Mouse (Mus musculus): Measurements from ENCODE around the gene Arl8b.
A peak's percentile ranks its signal among the peaks of the same experiment; 100 is the strongest.

GRCm38 (mm10) chr6:108735910-108736750 lies 46.8 kb upstream of the Arl8b start:
- TF ChIP-seq POLR2A (IDR thresholded peaks at IDR 0.05; ENCODE audit: control insufficient read depth in 1 of 2, insufficient read depth in 1 of 2, low read depth in 1 of 2, low read length in 2 of 2, poor library complexity in 1 of 2) (no peak), TCF12 (IDR thresholded peaks at IDR 0.05; ENCODE audit: low read depth, low read length) (no peak), MEF2A (IDR thresholded peaks at IDR 0.05; ENCODE audit: extremely low read depth, insufficient replicate concordance, low read depth, low read length, poor library complexity, severe bottlenecking) (no peak), MYC (IDR thresholded peaks at IDR 0.05; ENCODE audit: low read depth, low read length) (peak; percentile 40; the same call in 1 of the 2 replicates), EP300 (IDR thresholded peaks at IDR 0.05; ENCODE audit: low read depth in 1 of 2, low read length in 2 of 2) (no peak), E2F4 (IDR thresholded peaks at IDR 0.05; ENCODE audit: borderline replicate concordance, low read depth, low read length) (no peak), TAL1 (IDR thresholded peaks at IDR 0.05; ENCODE audit: low read length) (no peak), POLR2AphosphoS5 (IDR thresholded peaks at IDR 0.05; ENCODE audit: borderline replicate concordance, low read depth, low read length) (no peak), SIN3A (IDR thresholded peaks at IDR 0.05; ENCODE audit: low read length) (no peak), ELF1 (IDR thresholded peaks at IDR 0.05; ENCODE audit: low read depth, low read length) (no peak), ZNF384 (IDR thresholded peaks at IDR 0.05; ENCODE audit: low read depth, low read length) (no peak), GATA1 (IDR thresholded peaks at IDR 0.05; ENCODE audit: low read depth, low read length) (no peak), KAT2A (conservative IDR thresholded peaks at IDR 0.05; ENCODE audit: low read depth, low read length) (no peak)
